Mouse (Mus musculus) lung, embryonic 14.5 days (tissue): ENCODE data around the gene Tank. TPM values are rescaled to one million over a fixed set of nuclear protein-coding genes. Genes with fewer than 3 reads are reported as not detected.

Source experiments
- ATAC-seq: fragments of 200-750 bp; cut with Nextera tagmentation; 2 replicates; pipeline ENCODE4 v1.8.0; 2017; ENCODE audit warnings: mild to moderate bottlenecking, moderate TSS enrichment, moderate library complexity; ENCODE audit not compliant: insufficient read depth
- DNase-seq: peaks from one replicate; pipeline ENCODE4 v3.0.0-alpha.2; 2015
- H3K27ac ChIP-seq: fragments of 300-500 bp; sonication (generic); 2 replicates; pipeline ENCODE4 v1.5.1; 2014; ENCODE audit warnings: low read depth, mild to moderate bottlenecking, moderate library complexity
- H3K27me3 ChIP-seq: fragments of 300-500 bp; sonication (generic); 2 replicates; pipeline ENCODE4 v1.6.1; 2014; ENCODE audit warnings: low read length, control low read depth; ENCODE audit not compliant: insufficient read depth
- H3K36me3 ChIP-seq: fragments of 300-500 bp; sonication (generic); 2 replicates; pipeline ENCODE4 v1.6.1; 2014; ENCODE audit warnings: control low read depth; ENCODE audit not compliant: insufficient read depth
- H3K4me1 ChIP-seq: fragments of 300-500 bp; sonication (generic); 2 replicates; pipeline ENCODE4 v1.6.1; 2014; ENCODE audit warnings: antibody characterized with exemption, control low read depth; ENCODE audit not compliant: insufficient read depth
- H3K4me2 ChIP-seq: fragments of 300-500 bp; sonication (generic); 2 replicates; pipeline ENCODE4 v1.6.1; 2014; ENCODE audit warnings: mild to moderate bottlenecking
- H3K4me3 ChIP-seq: fragments of 300-500 bp; sonication (generic); 2 replicates; pipeline ENCODE4 v1.5.1; 2014; ENCODE audit warnings: low read depth, low read length
- H3K9ac ChIP-seq: fragments of 300-500 bp; sonication (generic); 2 replicates; pipeline ENCODE4 v1.6.1; 2014
- H3K9me3 ChIP-seq: fragments of 300-500 bp; sonication (generic); 2 replicates; pipeline ENCODE4 v1.6.1; 2016; ENCODE audit warnings: low read depth, low read length, control low read depth
- CTCF ChIP-seq: IDR thresholded peaks from 2 replicates; pipeline ENCODE4 v1.5.1; 2016; ENCODE audit warnings: antibody characterized with exemption, low read depth
- WGBS: fragments of 180-500 bp; shearing (Covaris S2); extraction: QIAGEN DNeasy Blood & Tissue Kit; methylation state at CpG from one replicate; pipeline ENCODE4 v1.1.7; 2014; 5-methylcytosine and 5-hydroxymethylcytosine counted together
- polyA plus RNA-seq: library from polyadenylated mRNA; unstranded; fragments of >200 nt; fragmentation: Nextera tagmentation; extraction: Ambion mirVana; gene quantifications from 2 replicates; pipeline ENCODE4 v1.2.1, GENCODE M21; 2014

The Tank gene
- polyA plus RNA-seq, 1 experiment from 2014 or later, result 32.5 TPM

- no peak overlapping the region for H3K27ac ChIP-seq
- WGBS, result 29% methylated on average over 3 of the region's 3 CpGs
- no peak for TF ChIP-seq CTCF
- no peak overlapping the region for H3K9ac ChIP-seq
- no peaks in the 10 kb centered on the region for H3K36me3 ChIP-seq
- no peak overlapping the region for H3K4me2 ChIP-seq
- H3K27me3 ChIP-seq, result no peaks in the 10 kb centered on the region
- ATAC-seq, result peak; percentile 65; the same call in 1 of the 2 replicates
- H3K4me1 ChIP-seq, result 0 out of 2 replicates have a peak, but pooled peaks cover 3% of the 10 kb centered on the region
- H3K4me3 ChIP-seq, result no peak overlapping the region
- H3K9me3 ChIP-seq, result no peaks in the 10 kb centered on the region
- DNase-seq, result peak; percentile 64
Observed at GRCm38 (mm10) chr2:61579501-61579990, 1.2 kb downstream of the Tank start.

DNA sequence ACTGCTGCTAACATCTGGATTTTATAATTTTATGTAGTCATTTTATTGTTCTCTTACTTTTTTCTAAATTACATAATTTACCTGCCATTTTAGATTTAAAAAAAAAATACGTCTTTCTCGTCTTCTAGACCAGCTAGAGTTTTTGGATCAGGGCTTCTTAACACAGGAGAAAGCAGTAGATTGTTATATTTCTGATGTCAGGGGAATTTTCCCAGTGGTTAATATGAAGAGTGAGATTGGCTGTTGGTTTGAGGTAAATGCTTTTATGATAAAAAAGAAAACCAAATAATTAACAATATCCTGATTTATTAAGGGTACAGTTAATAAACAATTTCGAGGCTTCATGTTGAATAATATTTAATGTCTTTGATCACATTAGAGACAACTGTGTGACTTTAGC, 1.7 kb downstream of the Tank start:
- Histone ChIP-seq H3K27ac (no peak overlapping the region), H3K4me2 (no peak overlapping the region), H3K4me1 (0 out of 2 replicates have a peak, but pooled peaks cover 3% of the 10 kb centered on the region), H3K27me3 (no peaks in the 10 kb centered on the region), H3K36me3 (no peaks in the 10 kb centered on the region), H3K9ac (no peak overlapping the region), H3K9me3 (no peaks in the 10 kb centered on the region), H3K4me3 (no peak overlapping the region)
- TF ChIP-seq CTCF, result no peak
- DNase-seq (no peak), ATAC-seq (no peak)
- WGBS, result 65% methylated on average over 3 of the region's 3 CpGs

- Histone ChIP-seq H3K4me2 (no peak overlapping the region), H3K27ac (no peak overlapping the region), H3K36me3 (no peaks in the 10 kb centered on the region), H3K4me3 (no peak overlapping the region), H3K27me3 (no peaks in the 10 kb centered on the region), H3K4me1 (0 out of 2 replicates have a peak, but pooled peaks cover 3% of the 10 kb centered on the region), H3K9me3 (no peaks in the 10 kb centered on the region), H3K9ac (no peak overlapping the region)
- 54% methylated on average over 10 of the region's 10 CpGs for WGBS
- peak; percentile 42 for DNase-seq
- ATAC-seq, result no peak
- TF ChIP-seq CTCF, result no peak
Observed at GRCm38 (mm10) chr2:61580555-61581080, 2.2 kb downstream of the Tank start.

DNA sequence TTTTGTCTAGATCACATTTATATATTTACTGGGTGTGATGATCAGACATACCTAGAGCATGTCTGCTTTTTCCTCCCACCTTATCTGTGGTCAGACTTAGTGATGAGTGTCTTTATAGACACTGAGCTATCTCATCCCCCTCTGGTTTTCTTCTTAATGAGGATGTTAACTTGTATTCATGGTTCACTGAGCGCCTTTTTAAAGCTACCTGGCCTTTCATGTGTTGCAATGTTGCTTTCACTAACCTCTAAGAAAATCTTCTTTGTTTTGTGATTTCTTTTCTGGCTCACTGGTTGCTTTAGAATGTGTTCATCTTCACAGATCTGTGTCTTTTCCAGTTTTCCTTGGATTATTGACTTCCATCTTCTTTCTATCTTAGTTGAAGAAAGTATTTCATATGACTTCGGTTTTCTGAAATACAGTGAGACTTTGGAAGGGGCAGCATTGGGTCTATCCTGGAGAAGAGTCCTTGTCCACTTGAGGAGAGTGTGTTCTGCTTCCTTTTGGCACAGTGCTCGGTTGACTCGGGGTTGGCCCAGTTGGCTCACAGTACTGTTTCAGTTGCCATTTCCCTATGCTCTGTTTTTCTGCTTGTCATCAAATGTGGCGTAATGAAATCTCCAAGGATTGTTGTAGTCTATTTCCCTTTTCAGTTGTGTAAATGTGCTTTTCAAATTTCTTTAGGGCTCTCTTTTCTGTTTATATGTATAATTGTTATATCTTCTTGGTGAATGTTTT, 4.4 kb downstream of the Tank start:
- no peaks in the 10 kb centered on the region for H3K27me3 ChIP-seq
- H3K36me3 ChIP-seq, result no peaks in the 10 kb centered on the region
- H3K9ac ChIP-seq, result no peak overlapping the region
- H3K4me3 ChIP-seq, result no peak overlapping the region
- ATAC-seq, result no peak
- TF ChIP-seq CTCF, result no peak
- H3K9me3 ChIP-seq, result no peaks in the 10 kb centered on the region
- 86% methylated on average over 5 of the region's 5 CpGs for WGBS
- H3K27ac ChIP-seq, result no peak overlapping the region
- no peak overlapping the region for H3K4me2 ChIP-seq
- DNase-seq, result no peak
- H3K4me1 ChIP-seq, result 0 out of 2 replicates have a peak, but pooled peaks cover 3% of the 10 kb centered on the region

GRCm38 (mm10) chr2:61585447-61585846, 7.1 kb downstream of the Tank start:
- H3K4me3 ChIP-seq, result no peak overlapping the region
- H3K4me2 ChIP-seq, result no peak overlapping the region
- H3K36me3 ChIP-seq, result no peaks in the 10 kb centered on the region
- no peaks in the 10 kb centered on the region for H3K4me1 ChIP-seq
- no peaks in the 10 kb centered on the region for H3K9me3 ChIP-seq
- no peaks in the 10 kb centered on the region for H3K27me3 ChIP-seq
- 40% methylated on average over 1 of the region's 1 CpGs for WGBS
- TF ChIP-seq CTCF, result no peak
- ATAC-seq (no peak), DNase-seq (peak; percentile 15)
- no peak overlapping the region for H3K9ac ChIP-seq
- H3K27ac ChIP-seq, result no peak overlapping the region

DNA sequence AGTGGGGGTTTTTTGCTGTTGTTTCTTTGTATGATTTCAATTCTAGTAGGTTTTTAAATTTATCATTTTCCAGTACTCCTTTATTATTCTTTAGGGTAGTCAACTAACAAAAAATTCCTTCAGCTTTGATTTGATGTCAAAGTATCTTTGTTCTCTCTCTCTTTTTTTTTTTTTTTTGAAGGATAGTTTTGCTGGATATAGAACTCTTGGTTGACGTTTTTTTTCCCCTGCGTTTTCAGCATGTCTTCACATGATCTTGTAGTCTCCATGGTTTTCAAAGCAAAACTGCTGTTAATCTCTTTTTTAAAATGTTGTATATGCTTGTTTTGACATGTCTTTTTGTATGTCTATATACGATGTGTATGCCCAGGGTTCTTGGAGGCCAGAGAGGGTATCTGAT, 7.8 kb downstream of the Tank start:
- H3K27me3 ChIP-seq, result no peaks in the 10 kb centered on the region
- DNase-seq, result no peak
- TF ChIP-seq CTCF, result no peak
- no peak overlapping the region for H3K4me2 ChIP-seq
- no peaks in the 10 kb centered on the region for H3K4me1 ChIP-seq
- H3K9ac ChIP-seq, result no peak overlapping the region
- no peaks in the 10 kb centered on the region for H3K36me3 ChIP-seq
- no peak for ATAC-seq
- 87% methylated on average over 3 of the region's 3 CpGs for WGBS
- no peak overlapping the region for H3K4me3 ChIP-seq
- H3K9me3 ChIP-seq, result no peaks in the 10 kb centered on the region
- H3K27ac ChIP-seq, result no peak overlapping the region

DNA sequence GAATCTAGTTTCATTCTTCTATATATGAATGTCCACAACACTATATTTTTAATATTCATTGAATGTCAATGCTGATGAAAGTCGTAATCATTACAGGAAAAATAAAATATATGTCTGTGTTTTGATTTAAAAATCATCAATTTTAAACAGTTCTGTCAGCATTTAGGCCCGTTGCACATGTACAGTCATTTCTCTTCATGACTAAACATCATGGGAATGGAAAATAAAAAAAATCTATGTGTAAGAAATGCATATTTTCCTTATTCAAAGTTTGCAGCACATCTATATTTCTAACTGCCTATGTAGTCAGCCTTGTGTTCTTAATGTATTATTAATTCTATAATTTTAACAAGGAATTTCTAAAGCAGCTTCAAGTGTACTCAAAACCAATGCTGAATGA, 12.4 kb downstream of the Tank start:
- H3K4me3 ChIP-seq, result no peak overlapping the region
- H3K27me3 ChIP-seq, result no peaks in the 10 kb centered on the region
- H3K9ac ChIP-seq, result no peak overlapping the region
- no peak overlapping the region for H3K4me2 ChIP-seq
- WGBS, result 80% methylated on average over 2 of the region's 2 CpGs
- ATAC-seq (no peak), DNase-seq (no peak)
- no peaks in the 10 kb centered on the region for H3K9me3 ChIP-seq
- TF ChIP-seq CTCF, result no peak
- no peak overlapping the region for H3K27ac ChIP-seq
- no peaks in the 10 kb centered on the region for H3K36me3 ChIP-seq
- H3K4me1 ChIP-seq, result no peaks in the 10 kb centered on the region
